Mouse (Mus musculus) Muller cell, postnatal 12 days (primary cell): ENCODE data around the gene Zbed4.
"Not testable (repeated sequence)": the region's sequence is repeated elsewhere in the genome, so short reads cannot be mapped to it uniquely, and the experiment has no call there.

Experiments
- DNase-seq: peaks from one replicate; pipeline ENCODE4 v3.0.0-alpha.2; 2015; ENCODE audit errors: inconsistent ontology term

Zbed4 gene

DNA sequence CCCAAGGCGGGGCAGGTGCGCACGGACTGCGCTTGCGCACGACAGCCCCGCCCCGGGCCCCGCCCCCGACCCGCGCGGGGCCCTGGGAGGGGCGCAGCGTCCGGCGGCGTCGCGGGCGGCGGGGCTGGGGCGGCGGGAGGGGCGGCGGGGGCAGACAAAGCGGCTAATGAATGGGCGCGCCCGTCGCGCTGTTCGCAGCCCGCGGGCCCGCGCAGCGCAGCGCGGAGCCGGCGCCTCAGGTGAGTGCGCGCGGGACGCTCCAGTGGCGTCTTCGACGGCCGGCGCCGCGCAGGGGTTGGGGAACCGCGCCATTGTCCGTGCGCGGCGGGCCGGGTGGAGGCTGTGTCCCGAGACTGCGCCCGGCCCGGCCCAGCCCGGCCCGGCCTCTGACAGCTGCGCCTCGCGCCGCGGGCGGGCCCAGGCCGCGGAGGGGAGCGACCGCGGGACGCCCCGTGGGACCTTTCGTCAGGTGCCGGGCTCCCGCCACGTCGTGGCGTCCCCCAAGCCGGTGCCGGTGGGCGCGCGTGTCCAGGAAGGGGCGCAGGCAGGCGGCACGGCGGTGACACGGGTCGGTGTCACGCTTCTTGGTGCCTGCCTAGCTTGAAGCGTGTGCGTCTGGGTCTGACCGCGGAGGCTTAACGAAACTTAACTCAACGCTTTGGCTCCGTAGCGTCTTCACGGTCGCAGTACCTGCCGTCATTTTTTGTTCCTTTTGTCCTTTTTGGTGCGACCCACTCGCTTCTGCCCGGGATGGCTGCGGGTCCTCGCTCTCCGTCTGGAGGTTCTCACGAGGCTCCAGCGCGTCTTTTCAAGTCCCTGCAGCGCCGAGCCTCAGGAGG lies at the start of gene Zbed4:
TSS of gene Zbed4 (plus strand) at position 97 of the 839 bp plus-strand sequence.
- peak; percentile 70 for DNase-seq

DNA sequence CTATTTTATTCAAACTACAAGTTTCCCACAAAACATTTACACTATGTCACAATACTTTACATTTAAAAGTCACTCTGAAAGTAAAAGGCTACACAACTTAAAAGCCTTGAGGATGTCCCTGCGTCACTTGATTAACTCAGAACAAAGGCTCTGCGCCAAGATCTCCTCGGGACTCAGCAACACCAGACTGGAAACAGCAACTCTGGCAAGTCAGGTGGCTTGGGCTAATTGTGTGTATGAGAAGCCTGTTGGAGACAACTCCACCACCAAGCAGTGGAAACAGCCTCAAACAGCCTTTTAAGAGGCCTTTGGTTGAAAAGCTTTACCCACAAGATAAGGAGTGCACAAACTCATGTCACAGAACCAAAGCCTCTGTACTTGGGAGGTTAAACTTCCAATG lies 49.0 kb upstream of the Zbed4 start:
- DNase-seq = peak; percentile 16

DNA sequence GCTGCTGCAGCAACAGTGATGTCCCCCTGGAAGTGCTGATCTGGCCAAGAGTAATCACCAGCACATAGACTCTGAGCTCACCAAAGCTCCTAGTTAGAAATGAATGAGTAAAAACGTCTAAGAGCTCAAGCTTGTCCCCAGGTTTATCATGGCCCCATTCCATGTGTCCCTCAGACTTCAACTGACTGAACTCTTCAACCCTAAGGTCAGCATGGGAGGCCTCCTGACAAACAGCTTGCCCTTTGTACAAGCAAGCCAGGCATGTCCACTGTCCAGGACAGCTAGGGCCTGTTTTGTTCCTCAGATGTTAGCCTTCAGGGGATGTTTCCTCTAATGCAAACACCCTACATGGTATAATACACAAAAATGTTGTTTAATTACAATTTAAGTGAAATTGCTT lies 47.2 kb upstream of the Zbed4 start:
- DNase-seq = no peak

DNA sequence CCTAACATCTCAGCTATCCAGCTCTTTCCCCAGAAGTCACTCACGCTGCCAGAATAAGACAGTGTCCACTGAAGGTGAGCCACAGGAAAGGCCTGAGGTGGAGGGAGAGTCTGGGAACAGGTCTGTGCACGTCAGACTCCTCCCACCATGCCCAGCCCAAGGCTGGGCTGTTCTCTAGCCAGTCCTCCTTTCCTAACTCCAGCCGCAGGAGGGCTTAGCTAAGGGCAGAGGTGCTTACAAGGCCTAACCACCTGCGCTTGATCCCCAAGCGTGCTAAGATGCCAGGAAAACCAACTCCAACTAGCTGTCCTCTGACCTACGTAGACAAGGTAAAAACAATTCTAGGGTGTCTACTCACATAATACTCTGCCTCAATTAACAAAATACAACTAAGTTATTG lies 45.1 kb upstream of the Zbed4 start:
- DNase-seq = no peak

DNA sequence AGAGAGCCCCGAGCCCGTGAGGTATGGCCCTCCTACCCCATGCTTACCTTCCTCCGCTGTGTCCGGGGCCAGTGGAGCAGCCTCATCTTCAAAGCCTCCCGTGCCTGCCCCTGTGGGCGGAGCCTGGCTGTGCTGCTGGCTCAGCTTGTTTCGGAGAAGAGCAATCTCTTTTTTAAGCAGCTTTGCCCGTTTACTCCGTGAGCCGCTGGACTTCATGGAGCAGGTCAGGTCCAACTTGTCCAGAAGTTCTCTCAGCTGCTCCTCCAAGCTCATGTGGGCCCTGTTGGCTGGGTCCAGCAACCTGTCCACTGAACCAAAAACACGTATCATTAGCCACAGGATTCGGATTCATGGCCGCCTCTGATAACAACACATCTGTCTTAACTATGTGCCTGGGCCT lies 44.5 kb upstream of the Zbed4 start:
- not testable (repeated sequence) for DNase-seq

DNA sequence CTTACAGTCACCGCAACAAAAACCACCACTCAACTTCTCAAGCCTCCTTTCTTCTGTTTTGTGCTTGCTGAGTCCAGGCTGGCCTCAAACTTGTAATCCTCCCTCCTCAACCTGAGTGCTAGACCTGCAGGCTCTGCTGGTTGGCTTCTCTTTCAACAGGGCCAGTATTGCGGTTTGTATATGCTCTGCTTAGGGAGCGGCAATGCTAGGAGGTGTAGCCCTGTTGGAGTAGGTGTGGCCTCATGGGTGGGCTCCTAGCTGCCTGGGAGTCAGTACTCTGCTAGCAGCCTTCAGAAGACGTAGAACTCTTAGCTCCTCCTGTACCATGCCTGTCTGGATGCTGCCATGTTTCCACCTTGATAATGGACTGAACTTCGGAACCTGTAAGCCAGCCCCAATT lies 43.3 kb upstream of the Zbed4 start:
- DNase-seq = no peak

DNA sequence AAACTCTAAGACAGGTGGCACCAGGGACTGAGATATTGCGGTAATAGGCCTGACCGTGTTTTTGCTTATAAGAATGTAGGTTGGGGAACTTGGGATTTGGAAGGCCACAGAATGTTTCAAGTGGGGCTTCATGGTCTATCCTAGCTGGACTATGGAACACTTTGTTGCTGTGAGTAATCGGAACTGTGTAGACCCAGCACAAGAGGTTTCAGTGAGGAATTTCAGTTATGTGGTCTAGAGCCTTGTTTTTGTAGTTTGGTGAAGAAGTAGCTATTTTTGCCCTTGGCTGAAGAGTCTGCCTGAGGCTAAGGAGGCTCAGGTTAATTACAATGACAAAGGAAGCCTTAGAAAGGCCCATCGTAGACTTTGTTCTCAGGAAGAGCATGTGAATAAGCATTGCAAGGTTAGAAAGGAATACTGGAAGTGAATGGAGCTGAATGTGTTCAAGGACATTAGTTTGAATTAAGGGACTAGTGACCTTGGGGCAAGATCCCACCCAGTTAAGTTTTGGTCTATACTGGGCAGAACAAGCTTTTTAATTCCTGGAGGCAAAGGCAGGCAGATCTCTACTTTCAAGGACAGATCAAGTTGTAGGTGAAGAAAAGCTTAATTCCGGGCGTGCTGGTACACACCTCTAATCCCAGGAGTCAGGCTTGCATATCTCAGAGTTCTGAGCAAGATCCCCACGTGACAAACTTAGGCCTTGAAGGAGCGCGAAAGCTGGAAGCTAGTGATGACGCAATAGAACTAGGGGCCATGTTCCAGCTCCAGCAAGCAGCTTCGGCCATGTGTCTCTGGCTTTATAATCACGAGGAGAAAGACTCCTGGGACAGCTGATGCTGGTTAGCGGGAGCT lies 42.6 kb upstream of the Zbed4 start:
- DNase-seq = peak; percentile 36

DNA sequence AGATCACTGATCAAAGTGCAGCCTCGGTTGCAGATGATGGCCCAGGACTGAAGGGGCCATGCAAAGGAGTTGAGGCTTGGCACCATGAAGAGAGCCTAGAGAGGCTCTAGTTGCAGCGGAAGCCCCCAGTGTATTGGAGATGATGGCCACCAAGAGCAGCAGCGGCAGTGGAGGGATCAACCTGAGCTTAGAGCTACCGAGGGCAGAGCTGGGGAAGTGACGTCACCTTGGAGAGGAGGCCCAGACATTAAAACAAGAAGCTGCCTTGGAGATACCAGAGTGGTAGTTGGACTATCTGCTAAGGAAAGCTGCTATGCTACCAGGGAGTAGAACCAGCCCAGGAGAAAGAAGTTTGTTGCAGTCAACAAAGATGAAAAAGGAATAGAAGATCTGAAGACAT lies 41.6 kb upstream of the Zbed4 start:
- no peak for DNase-seq

DNA sequence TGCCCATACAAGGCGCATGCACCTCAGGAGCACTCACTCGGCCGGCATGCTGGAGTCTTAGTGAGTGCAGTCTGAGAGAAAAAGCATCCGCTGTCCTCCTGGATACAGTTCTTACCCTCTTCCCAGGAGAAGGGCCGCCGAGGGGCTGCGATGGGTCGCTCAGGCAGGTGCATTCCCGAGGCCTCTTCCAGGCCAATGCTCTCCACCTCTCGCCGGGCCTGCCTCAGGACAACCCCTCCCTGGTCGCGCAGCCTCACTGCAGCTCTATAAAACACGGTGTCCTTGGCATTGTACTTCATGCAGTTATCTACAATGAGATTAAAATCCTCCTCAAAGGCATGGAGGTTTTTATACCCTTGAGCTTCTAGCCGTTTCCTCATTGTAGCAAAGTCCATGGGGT lies 39.0 kb upstream of the Zbed4 start:
- no peak for DNase-seq

DNA sequence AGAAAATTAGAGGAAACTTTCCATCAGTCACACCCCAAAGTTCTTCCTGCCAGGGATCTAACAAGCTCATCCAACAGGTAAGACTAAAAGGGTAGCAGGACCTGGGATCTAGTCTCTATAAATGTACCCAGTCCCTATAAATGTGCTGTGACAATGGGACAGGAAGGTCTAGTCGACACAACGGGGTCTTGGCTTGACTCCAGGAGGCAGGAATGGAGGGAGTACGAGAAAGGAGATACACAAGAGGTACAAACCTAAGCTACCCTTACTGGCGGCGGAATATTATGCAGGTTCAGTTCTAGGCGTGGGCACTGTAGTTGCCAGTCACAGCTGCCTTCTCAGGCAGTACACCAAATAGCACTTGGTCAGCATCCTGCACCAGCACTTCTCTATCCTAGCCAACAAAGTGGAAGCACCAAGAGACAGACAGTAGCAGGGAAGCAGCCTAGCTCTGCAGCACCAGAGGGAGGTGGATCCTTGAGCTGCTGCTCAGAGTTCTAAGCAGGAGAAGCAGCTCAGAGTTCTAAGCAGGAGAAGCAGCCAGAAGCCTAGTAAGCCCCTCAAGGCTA lies 37.4 kb upstream of the Zbed4 start:
- DNase-seq = no peak

DNA sequence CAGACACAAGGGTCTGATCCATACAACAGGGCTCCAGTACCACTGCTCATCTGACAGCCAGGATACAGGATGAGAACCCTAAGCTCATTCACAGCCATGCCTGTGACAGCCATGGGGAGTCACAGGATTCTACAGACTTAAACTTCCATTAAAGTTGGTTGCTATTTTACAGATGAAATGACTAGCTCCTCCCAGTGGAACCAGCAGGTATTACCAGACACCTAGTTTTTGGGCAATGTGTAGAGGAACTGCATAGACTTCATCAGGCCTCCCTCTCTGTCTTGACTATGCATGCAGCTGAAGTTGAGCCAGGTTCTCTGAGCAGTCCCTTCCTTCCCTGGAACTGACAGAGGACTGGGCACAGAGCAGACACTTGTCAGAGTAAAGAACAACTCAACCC lies 35.1 kb upstream of the Zbed4 start:
- DNase-seq = no peak

DNA sequence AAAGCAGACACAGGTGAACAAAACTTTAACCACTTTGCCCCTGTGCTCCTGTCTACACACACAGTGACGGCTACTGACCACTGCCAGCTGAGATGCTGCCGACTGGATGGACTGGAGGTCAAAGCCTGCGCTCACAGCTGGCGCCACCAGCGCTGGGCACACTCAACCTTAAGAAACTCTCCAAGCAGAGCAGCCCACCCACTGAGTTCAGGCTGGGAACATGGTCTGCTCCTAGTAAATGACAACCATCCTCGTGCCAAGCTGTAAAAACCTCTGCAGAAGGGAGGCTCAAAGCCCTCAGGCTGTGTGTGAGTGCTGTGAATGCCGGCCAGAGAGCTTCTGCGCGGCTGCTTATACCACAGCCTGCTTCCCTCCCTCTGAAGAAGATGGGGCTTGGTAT lies 34.2 kb upstream of the Zbed4 start:
- DNase-seq = no peak

DNA sequence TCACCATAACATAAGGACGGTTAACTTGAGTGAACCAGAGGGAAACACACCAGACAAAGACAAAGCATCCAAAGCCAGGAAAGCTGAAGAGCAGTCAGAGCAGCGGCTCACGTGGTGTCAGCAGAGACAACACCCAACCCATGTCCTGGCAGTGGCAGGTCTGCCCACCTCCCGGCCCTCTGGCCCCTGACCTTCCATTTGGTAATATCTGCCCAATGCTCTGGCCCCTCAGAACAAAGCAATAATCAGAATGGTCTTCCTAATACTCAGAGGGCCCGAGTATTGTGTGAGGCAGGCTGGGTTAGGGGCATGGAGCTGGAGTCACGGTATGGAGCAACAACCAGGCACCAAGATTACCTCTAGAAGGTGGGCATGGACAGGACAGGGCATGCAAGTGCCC lies 28.3 kb upstream of the Zbed4 start:
- DNase-seq = no peak

DNA sequence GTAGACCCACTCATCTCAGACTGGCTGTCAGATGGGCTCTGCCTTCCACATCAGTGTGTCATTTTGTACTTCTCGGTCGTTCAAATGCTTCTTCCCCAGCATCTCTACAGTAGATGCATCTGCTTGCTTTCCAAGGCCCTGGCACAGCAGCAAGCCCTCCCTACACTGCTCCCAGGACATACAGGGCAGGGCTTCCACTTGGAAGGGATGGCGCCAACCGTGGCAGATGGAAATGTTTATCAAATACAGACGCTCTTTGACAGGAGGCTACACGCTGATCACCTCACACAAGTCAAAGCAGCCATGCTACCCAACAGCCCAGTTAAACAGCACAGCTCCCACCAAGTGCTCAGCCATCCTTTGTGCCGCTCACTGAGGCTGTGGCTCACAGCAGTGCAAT lies 27.1 kb upstream of the Zbed4 start:
- no peak for DNase-seq

DNA sequence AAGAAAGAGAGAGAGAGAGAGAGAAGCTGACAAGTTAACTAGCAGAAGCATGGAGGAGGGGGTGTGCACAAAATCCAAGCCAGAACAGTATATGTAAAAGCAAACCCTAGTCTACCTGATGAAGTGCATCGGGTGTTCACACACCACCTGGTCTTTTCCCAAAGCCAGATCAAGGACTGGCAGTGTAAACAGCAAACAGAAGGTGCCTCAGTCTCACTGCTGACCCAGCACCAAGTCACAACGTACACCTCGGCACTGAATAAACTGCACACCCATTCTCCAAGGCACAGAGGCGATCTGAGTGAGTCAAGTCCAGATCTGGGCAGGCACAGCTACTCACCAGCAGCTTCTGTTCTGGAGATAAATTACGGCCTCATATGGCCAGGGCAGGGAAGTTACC lies 26.4 kb upstream of the Zbed4 start:
- no peak for DNase-seq

DNA sequence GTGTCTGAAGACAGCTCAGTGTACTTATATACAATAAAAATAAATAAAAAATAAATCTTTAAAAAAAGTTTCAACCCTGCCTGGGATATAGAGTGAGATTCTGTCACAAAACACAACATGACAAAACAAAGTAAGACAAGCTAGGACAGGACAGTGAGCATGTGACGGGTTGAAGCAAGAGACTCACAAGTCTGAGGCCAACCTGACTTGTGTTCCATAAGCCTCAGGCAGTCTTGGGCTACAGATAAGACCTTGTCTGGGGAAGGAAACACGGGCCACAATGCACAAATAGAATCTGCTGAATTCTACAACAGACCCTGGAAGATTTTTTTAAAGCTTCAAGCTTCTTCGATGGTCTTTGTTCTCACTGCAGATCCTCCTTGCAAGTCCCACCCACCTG lies 24.3 kb upstream of the Zbed4 start:
- no peak for DNase-seq

DNA sequence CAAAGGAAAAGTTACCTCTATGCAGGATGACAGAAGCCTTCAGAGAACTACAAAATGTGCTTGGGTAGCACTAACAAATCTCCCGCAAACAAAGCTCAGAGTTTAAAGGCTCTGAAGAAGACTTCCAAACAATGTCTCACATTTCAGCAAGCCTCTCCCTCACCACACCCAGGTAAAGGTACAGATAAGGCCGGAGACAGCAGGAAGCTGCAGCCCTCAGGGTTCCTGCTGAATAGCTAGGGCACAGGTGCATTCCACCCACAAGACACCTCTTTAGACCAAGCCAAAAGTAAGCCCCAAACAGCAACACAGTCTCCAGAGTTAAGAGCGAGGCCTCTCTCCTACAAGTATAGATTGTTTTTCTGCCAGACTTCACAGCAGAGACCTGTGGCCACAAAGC lies 20.7 kb upstream of the Zbed4 start:
- no peak for DNase-seq

DNA sequence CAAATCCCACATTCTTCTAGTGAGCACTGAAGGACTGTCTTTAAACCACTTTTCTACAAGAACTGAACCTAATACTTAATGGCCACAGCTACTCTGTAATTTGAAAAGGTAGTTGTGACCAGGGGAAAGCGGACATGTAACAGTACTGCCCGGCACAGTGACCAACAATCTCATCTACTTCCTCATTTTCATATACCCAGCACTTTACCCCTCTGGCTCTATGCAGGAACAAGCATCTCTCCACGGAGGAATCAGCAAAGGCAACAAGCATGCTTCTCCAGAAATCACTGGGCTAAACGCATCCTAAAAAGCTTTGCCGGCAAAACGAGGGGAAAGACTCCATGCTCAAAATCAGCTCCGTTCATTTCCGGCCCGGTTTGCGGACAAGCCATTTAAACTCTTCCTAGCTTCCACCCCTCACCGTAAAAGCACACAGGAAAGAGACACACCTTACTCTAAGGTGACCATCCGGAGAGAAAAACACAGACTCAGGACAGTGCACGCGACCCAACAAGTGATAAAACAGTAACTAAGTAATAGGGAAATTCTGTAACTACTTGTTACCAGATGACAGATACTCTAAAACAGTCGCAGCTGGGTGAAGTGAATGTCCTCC lies 18.9 kb upstream of the Zbed4 start:
- DNase-seq = no peak

DNA sequence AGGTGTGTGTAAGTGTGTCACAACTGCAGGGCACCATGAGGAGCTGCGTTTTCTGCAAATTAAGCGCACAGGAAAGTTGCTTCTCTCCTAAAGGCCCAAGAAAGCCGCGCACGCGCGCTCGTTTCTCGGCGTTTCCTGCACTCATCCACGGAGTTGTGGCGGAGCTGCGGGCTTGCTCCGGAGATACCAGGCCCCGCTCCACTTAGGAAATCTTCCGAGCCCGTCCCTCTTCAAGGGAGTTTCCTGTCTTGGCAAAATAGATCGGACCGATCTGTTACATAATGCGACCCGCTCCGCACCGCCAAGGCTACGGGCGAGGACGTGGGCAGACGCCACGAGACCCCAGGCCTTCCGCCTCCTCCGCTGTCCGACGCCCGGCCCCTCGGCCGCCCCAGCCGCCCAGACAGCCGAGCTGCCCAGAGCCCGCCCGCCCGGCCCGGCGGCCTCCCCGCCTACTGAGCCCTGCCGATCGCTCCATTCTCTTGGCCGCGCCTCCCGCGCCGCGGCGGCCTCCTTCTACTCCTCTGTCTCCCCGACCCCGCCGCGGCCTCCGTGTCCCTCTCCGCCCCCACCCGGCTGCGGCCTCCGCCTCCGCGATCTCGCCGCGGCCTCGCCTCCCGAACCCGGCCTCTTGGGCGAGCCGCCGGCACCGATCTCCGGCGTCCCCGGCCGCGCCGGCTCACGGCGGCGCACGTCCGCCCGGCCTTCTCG lies 18.3 kb upstream of the Zbed4 start:
- peak; percentile 75 for DNase-seq

DNA sequence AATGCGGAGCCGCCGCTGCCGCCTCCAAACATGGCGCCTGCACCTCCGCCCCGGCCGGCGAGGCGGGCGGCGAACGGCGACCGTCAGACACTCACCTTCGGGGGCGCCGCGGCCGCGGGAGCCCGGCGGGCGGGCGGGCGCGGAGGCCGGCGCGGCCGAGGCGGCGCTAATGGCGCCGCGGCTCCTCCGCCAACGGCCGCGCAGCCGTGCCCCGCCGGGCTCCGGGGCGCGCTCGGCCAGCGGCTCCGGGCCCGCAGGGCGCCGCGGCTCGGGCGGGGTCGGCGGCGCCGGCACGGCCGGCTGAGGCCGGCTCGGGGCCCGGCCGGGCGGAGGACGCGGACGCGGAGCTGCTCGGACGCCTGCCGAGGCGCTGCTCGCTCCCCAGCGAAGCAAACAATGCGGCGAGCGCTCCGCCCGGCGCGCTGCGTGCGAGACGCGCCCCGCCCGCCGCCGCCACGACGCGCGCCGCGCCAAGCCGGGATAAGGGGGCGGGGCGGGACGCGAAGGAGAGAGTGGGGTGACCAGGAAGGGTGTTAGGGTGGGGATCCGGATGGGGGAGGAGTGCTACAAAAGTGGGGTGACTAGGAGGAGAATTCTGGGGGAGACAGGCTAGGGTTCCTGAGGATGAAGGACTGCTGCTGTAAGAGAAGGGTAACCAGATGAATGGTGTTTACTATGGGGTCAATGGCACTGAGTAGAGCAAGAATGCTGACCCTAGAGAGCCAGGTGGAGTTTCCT lies 17.5 kb upstream of the Zbed4 start, which contains the start of gene Brd1:
TSS of gene Brd1 (minus strand) at position 400 of the 738 bp plus-strand sequence.
- peak; percentile 81 for DNase-seq

DNA sequence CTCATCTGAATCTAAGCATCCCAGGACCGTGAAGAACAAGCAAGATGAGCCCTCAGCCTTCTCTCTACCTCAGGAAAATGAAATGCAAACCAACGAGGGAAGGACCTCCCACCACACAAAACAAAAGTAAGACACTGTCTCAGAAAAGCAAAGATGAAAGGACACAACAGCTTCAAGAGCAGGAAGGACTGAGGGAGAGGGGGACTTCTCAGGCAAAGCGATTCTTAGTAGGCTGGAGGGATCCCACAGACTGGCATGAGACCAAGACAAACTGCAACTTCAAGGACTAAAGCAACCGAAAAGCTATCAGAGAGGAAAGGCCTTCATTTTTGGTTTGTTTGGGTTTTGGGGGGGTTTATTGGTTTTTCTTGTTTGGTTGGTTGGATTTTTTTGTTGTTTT lies 15.3 kb upstream of the Zbed4 start:
- DNase-seq = no peak
